ENCODE assay signal across 14 mouse cellular contexts in the genomic region with DNA sequence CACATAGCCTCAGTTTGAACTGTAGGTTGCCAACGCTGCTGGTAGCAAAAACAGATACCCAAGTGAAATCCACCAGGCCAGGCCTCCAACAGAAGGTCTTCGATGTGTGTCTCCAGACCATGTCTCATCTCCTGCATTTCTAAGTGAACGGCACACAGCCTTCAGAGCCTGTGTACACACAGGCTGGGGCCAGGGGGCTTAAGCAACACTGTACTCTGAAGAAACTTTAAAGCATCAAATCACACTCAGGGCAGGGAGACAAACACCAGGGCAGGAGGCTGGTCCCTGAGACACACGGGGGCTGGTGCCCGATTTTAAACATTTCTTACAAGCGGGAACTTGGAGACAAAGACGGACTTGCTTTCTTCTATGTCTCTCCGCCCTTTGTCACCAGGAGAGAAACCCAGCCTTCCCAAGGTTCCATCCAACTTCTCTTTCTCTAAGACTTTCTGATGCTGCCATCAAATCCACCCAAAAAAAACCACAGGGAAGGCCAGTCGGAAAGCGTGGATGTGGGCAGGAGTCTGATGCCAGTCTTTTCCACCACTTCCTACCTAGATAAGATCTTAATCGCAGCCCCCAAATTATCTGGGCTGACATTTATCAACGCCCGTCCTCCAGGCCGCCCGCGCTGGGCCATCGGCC. TPM values are rescaled to one million over a fixed set of nuclear protein-coding genes. Genes with fewer than 3 reads are reported as not detected.
DNase-seq lines count a peak whose midpoint lies in the region; ATAC-seq lines count a peak whose summit lies in the region.
"Had no signal": no experiment of that assay in that cellular context is flagged by ENCODE, and none has a peak within 500 bp of the region (broad histone marks: within the 10 kb centered on the region; RNA-seq: fewer than 3 reads in every experiment).

No protein-coding gene starts in this region.

- no peak for DNase-seq in kidney, postnatal 4 days
- DNase-seq in Muller cell, postnatal 12 days (ENCODE audit: inconsistent ontology term): no peak
- no peak for DNase-seq in adrenal gland, postnatal 14 days
- DNase-seq in frontal cortex, postnatal 36 days (ENCODE audit: low spot score in 2 of 2): no peak
- DNase-seq: cerebellum, adult 9-11 months; heart, adult 18-20 months; kidney, adult 11 months; liver, embryonic 13.5 days had no signal

- 41% methylated on average over 17 of the region's 17 CpGs for WGBS in kidney, embryonic 14.5 days
- WGBS in embryonic facial prominence, embryonic 13.5 days: 43% methylated on average over 17 of the region's 17 CpGs
- WGBS in hindbrain, embryonic 13.5 days: 29% methylated on average over 17 of the region's 17 CpGs
- WGBS in neural tube, embryonic 12.5 days: 19% methylated on average over 17 of the region's 17 CpGs

- H3K27ac ChIP-seq in kidney, embryonic 14.5 days (ENCODE audit: low read depth, low read length): no peak overlapping the region
- peak overlapping the region; percentile 62; the same call in 1 of the 2 replicates for H3K27ac ChIP-seq in embryonic facial prominence, embryonic 13.5 days
- peak overlapping the region; percentile 85 for H3K27ac ChIP-seq in hindbrain, embryonic 13.5 days
- peak overlapping the region; percentile 74; the same call in 1 of the 2 replicates for H3K27ac ChIP-seq in neural tube, embryonic 12.5 days

- no peaks in the 10 kb centered on the region for H3K9me3 ChIP-seq in kidney, embryonic 14.5 days (ENCODE audit: control insufficient read depth, low read length)
- no peaks in the 10 kb centered on the region for H3K9me3 ChIP-seq in embryonic facial prominence, embryonic 13.5 days
- no peaks in the 10 kb centered on the region for H3K9me3 ChIP-seq in hindbrain, embryonic 13.5 days
- H3K9me3 ChIP-seq in neural tube, embryonic 12.5 days: no peaks in the 10 kb centered on the region
- H3K9me3 ChIP-seq: liver, embryonic 13.5 days; megakaryocyte, embryonic 14.5 days had no signal

- H3K36me3 ChIP-seq in kidney, embryonic 14.5 days (ENCODE audit: control insufficient read depth, insufficient read depth, low read length): no peaks in the 10 kb centered on the region
- no peaks in the 10 kb centered on the region for H3K36me3 ChIP-seq in embryonic facial prominence, embryonic 13.5 days
- H3K36me3 ChIP-seq in hindbrain, embryonic 13.5 days: no peaks in the 10 kb centered on the region
- H3K36me3 ChIP-seq in neural tube, embryonic 12.5 days: no peaks in the 10 kb centered on the region
- H3K36me3 ChIP-seq: liver, embryonic 13.5 days had no signal

- no peak overlapping the region for H3K9ac ChIP-seq in kidney, embryonic 14.5 days (ENCODE audit: low read depth, low read length)
- peak overlapping the region; percentile 46; the same call in 1 of the 2 replicates for H3K9ac ChIP-seq in embryonic facial prominence, embryonic 13.5 days
- H3K9ac ChIP-seq in hindbrain, embryonic 13.5 days: no peak overlapping the region
- H3K9ac ChIP-seq in neural tube, embryonic 12.5 days: no peak overlapping the region
- H3K9ac ChIP-seq: liver, embryonic 13.5 days had no signal

- H3K4me1 ChIP-seq in kidney, embryonic 14.5 days (ENCODE audit: control insufficient read depth, insufficient read depth, low read length): peaks cover 9% of the 10 kb centered on the region; the same call in 1 of the 2 replicates
- peaks cover 68% of the 10 kb centered on the region for H3K4me1 ChIP-seq in embryonic facial prominence, embryonic 13.5 days
- H3K4me1 ChIP-seq in hindbrain, embryonic 13.5 days (replicated peaks): peaks cover 66% of the 10 kb centered on the region
- H3K4me1 ChIP-seq in neural tube, embryonic 12.5 days: peaks cover 72% of the 10 kb centered on the region
- H3K4me1 ChIP-seq: megakaryocyte, embryonic 14.5 days had no signal

- peaks cover 31% of the 10 kb centered on the region for H3K27me3 ChIP-seq in kidney, embryonic 14.5 days (ENCODE audit: control insufficient read depth, insufficient read depth, low read length)
- peaks cover 36% of the 10 kb centered on the region for H3K27me3 ChIP-seq in embryonic facial prominence, embryonic 13.5 days
- peaks cover 67% of the 10 kb centered on the region for H3K27me3 ChIP-seq in hindbrain, embryonic 13.5 days
- peaks cover 14% of the 10 kb centered on the region; the same call in 1 of the 2 replicates for H3K27me3 ChIP-seq in neural tube, embryonic 12.5 days (replicated peaks)

- no peak overlapping the region for H3K4me3 ChIP-seq in kidney, embryonic 14.5 days (ENCODE audit: low read length)
- H3K4me3 ChIP-seq in embryonic facial prominence, embryonic 13.5 days: no peak overlapping the region
- H3K4me3 ChIP-seq in hindbrain, embryonic 13.5 days: no peak overlapping the region
- H3K4me3 ChIP-seq in neural tube, embryonic 12.5 days: no peak overlapping the region
- H3K4me3 ChIP-seq: liver, embryonic 13.5 days; megakaryocyte, embryonic 14.5 days had no signal

- H3K4me2 ChIP-seq in kidney, embryonic 14.5 days (replicated peaks; ENCODE audit: low read depth, low read length): no peak overlapping the region; the same call in 1 of the 2 replicates
- H3K4me2 ChIP-seq in embryonic facial prominence, embryonic 13.5 days: peak overlapping the region; percentile 26
- peak overlapping the region; percentile 31 for H3K4me2 ChIP-seq in hindbrain, embryonic 13.5 days
- H3K4me2 ChIP-seq in neural tube, embryonic 12.5 days (replicated peaks): peak overlapping the region; percentile 45
- H3K4me2 ChIP-seq: liver, embryonic 13.5 days had no signal

- 0 out of 2 replicates have a peak, but pooled peaks have one; percentile 2 for ATAC-seq in kidney, embryonic 14.5 days (ENCODE audit: low FRiP score, low TSS enrichment)
- ATAC-seq in embryonic facial prominence, embryonic 13.5 days (ENCODE audit: insufficient number of reproducible peaks, insufficient read depth, low FRiP score, low TSS enrichment, low read depth): no peak
- no peak for ATAC-seq in hindbrain, embryonic 13.5 days (ENCODE audit: low FRiP score)
- no peak for ATAC-seq in neural tube, embryonic 12.5 days (ENCODE audit: low FRiP score, low read depth)
- ATAC-seq: CD4-positive, CD25-positive, alpha-beta regulatory T cell, adult 4 months had no signal

RNA-seq across cellular contexts. Expression of a gene that starts 42.4 kb away (rescaled TPM):
- polyA plus RNA-seq in kidney, embryonic 14.5 days (2014; fragmentation: Nextera tagmentation; extraction: Ambion mirVana): 13.5 and 25.4 TPM in 2 replicates
- polyA plus RNA-seq in embryonic facial prominence, embryonic 13.5 days (2015; fragmentation: Nextera tagmentation; extraction: Ambion mirVana): 39.0 and 46.0 TPM in 2 replicates
- polyA plus RNA-seq in hindbrain, embryonic 13.5 days (2015; fragmentation: Nextera tagmentation; extraction: Ambion mirVana): 16.1 and 17.2 TPM in 2 replicates
- 12.9 and 13.4 TPM in 2 replicates for polyA plus RNA-seq in neural tube, embryonic 12.5 days (2016; fragmentation: Nextera tagmentation; extraction: Ambion mirVana)
- total RNA-seq in adrenal gland, postnatal 14 days (2021): 10.2 and 12.7 TPM in 2 replicates
